Mouse (Mus musculus) layer of hippocampus, adult 2 months (tissue): ENCODE measurements at regions not wholly inside any gene's neighbourhood (a gene's known extent, or its start where the extent isn't known, plus 50 kb on each side); places are given as distances from the start of the nearest gene placed in this dataset.

Experiments used
- DNase-seq, 2 experiments: peaks; one replicate each; pipeline ENCODE4 v3.0.0; 2022; ENCODE audit warnings: low spot score in 2 of 2
- H3K27ac ChIP-seq: fragments of 200-600 bp; 2 replicates; pipeline ENCODE4 v1.8.1; 2022
- H3K4me3 ChIP-seq: fragments of 200-600 bp; 2 replicates; pipeline ENCODE4 v1.8.1; 2022; ENCODE audit warnings: mild to moderate bottlenecking
- CTCF ChIP-seq: fragments of 200-600 bp; conservative IDR thresholded peaks from 2 replicates; pipeline ENCODE4 v1.8.1; 2022; ENCODE audit warnings: antibody characterized with exemption, mild to moderate bottlenecking, moderate library complexity

DNA sequence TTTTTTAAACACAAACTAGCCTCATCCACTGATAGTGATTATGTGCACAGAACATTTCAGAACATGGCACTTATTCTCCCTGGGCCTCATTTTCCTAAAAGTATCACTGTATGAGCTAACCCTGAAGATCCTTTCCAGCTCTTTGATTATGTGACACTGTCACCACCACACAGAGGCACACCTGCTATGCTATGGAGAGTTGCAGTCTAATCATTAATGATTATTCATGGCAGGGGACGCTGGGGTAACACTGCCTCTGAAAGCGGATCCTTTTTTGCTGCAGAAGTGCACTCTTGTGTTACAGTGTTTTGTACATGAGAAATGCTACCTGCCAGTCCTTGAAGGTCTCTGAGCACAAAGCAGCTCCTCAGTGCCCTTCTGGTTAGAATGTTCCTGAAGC is 615.3 kb upstream of the Fbxo33 start:
- DNase-seq: no peak
- TF ChIP-seq CTCF: no peak

GRCm38 (mm10) chr12:59822918-59823317 is 603.4 kb upstream of the Fbxo33 start:
- peak overlapping the region; percentile 10; the same call in 1 of the 2 replicates for H3K27ac ChIP-seq
- TF ChIP-seq CTCF: no peak
- no peak overlapping the region for H3K4me3 ChIP-seq
- DNase-seq: no peak

More for the DNA sequence above, 615.3 kb upstream of the Fbxo33 start:
- no peak overlapping the region for H3K27ac ChIP-seq
- H3K4me3 ChIP-seq: no peak overlapping the region

DNA sequence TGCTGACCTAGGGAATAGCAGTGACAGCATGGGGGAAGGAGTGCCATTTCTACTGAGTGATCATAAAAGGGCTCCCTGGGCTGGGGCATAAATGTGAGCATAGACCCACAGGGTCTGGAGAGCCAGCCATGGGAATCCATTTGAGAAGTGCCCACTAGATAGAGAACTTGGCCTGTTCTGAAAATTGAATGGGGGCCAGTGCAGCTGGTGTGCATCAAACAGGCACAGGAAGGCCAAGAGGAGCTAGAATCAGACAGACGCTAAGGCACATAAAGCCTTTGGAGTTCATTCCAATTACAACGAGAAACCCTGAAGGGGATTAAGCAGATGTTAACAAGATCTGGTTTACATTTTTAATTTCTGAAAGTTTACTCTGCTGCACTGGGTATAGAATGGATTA is 602.9 kb upstream of the Fbxo33 start:
- peak overlapping the region; percentile 10; the same call in 1 of the 2 replicates for H3K27ac ChIP-seq
- no peak for DNase-seq
- no peak overlapping the region for H3K4me3 ChIP-seq
- no peak for TF ChIP-seq CTCF

GRCm38 (mm10) chr12:59821698-59822097 is 602.2 kb upstream of the Fbxo33 start:
- no peak overlapping the region for H3K4me3 ChIP-seq
- no peak for DNase-seq
- no peak for TF ChIP-seq CTCF

GRCm38 (mm10) chr12:59815965-59816364 is 596.4 kb upstream of the Fbxo33 start:
- Histone ChIP-seq H3K27ac (peak overlapping the region; percentile 64; the same call in 1 of the 2 replicates), H3K4me3 (no peak overlapping the region)
- peak in 1 of 2 experiments; percentile 5 for DNase-seq
- no peak for TF ChIP-seq CTCF

More at GRCm38 (mm10) chr12:59821698-59822097, 602.2 kb upstream of the Fbxo33 start:
- H3K27ac ChIP-seq: no peak overlapping the region; the same call in 1 of the 2 replicates

GRCm38 (mm10) chr12:59814356-59814755 is 594.8 kb upstream of the Fbxo33 start:
- DNase-seq: peak in 1 of 2 experiments; percentile 39
- H3K27ac ChIP-seq: peak overlapping the region; percentile 64; the same call in 1 of the 2 replicates
- TF ChIP-seq CTCF: no peak

GRCm38 (mm10) chr12:59809224-59809623 is 589.7 kb upstream of the Fbxo33 start:
- Histone ChIP-seq H3K4me3 (no peak overlapping the region), H3K27ac (no peak overlapping the region)
- DNase-seq: no peak
- no peak for TF ChIP-seq CTCF

More at GRCm38 (mm10) chr12:59814356-59814755, 594.8 kb upstream of the Fbxo33 start:
- H3K4me3 ChIP-seq: no peak overlapping the region

GRCm38 (mm10) chr12:59798051-59798450 is 578.5 kb upstream of the Fbxo33 start:
- peak; percentile 54 to 68 for DNase-seq
- H3K27ac ChIP-seq: peak overlapping the region; percentile 36; the same call in 1 of the 2 replicates
- peak; percentile 85 for TF ChIP-seq CTCF

GRCm38 (mm10) chr12:59791473-59791872 is 571.9 kb upstream of the Fbxo33 start:
- peak; percentile 56 for TF ChIP-seq CTCF
- Histone ChIP-seq H3K27ac (no peak overlapping the region), H3K4me3 (no peak overlapping the region)
- no peak for DNase-seq

More at GRCm38 (mm10) chr12:59798051-59798450, 578.5 kb upstream of the Fbxo33 start:
- H3K4me3 ChIP-seq: no peak overlapping the region; the same call in 1 of the 2 replicates

DNA sequence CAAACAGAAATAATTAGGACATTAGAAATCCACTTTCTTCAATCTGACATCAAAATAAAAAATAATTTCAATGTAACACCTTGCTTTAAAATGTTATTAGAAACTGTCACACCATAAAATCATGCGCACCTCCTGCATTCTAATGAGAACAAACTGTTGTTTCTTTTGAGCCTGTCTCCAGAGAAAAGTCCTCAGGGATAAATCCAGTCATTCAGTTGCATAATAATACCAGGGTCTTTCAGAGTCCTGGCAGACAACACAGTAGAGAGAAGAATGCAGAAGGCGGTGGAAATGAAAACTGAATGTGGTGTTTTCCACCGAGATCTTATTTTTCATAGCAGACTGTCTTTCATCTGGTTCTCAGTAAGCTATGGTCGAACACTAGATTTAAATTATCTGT is 567.3 kb upstream of the Fbxo33 start:
- H3K27ac ChIP-seq: no peak overlapping the region
- DNase-seq: no peak
- no peak for TF ChIP-seq CTCF
- H3K4me3 ChIP-seq: no peak overlapping the region

DNA sequence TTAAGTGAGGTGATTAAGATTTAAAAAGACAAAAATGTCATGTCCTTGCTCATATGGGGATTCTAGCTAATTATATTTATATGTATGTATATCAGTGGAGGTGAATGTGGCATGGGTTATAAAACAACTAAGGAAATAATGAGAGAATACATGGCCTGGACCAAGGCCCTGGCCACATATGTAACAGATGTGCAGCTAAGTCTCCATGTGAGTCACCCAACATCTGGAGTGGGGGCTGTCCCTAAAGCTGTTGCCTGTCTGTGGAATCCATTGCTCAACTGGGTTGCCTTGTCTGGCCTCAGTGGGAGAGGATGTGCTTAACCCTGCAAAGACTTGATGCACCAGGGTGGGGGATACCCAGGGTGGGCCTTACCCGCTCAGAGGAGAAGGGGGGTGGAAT is 551.5 kb upstream of the Fbxo33 start:
- H3K27ac ChIP-seq: no peak overlapping the region
- H3K4me3 ChIP-seq: no peak overlapping the region
- no peak for DNase-seq
- TF ChIP-seq CTCF: no peak

GRCm38 (mm10) chr12:59762260-59762659 is 542.7 kb upstream of the Fbxo33 start:
- Histone ChIP-seq H3K27ac (no peak overlapping the region), H3K4me3 (no peak overlapping the region)
- no peak for DNase-seq
- TF ChIP-seq CTCF: no peak

DNA sequence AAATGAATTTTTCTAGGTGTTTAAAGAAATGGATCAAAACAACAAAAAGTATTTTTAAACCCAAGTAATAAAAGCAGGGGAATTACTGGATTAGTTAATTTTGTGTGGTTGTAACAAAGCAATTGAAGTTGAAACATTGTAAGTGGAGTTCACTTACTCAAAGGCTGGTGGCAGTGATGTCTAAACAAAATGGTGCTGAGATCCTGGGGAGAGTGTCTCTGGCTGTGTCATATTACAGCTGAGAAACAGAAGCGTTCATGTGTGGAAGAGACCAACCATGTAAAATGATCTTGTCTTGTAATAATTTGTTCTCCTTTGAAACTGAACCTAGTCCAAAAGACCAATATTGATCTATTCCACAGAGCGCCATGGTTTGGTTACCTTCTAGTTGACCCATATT is 525.2 kb upstream of the Fbxo33 start:
- no peak for DNase-seq

GRCm38 (mm10) chr12:59743211-59743610 is 523.7 kb upstream of the Fbxo33 start:
- DNase-seq: peak in 1 of 2 experiments; percentile 32
- Histone ChIP-seq H3K4me3 (no peak overlapping the region), H3K27ac (no peak overlapping the region)
- no peak for TF ChIP-seq CTCF

More for the DNA sequence above, 525.2 kb upstream of the Fbxo33 start:
- TF ChIP-seq CTCF: no peak
- Histone ChIP-seq H3K27ac (no peak overlapping the region), H3K4me3 (no peak overlapping the region)
